Mouse (Mus musculus) MEL (cell line): ENCODE data around the gene Cyp2u1. TPM values are rescaled to one million over a fixed set of nuclear protein-coding genes. Genes with fewer than 3 reads are reported as not detected.

Experiments
- DNase-seq: peaks from one replicate; pipeline ENCODE4 v3.0.0; 2011; ENCODE audit warnings: low read depth, low spot score
- H3K27ac ChIP-seq: 2 replicates; pipeline ENCODE4 v1.5.1; 2012; ENCODE audit warnings: low read depth, mild to moderate bottlenecking, control low read depth, low read length, moderate library complexity; ENCODE audit not compliant: control insufficient read depth
- H3K27me3 ChIP-seq, 2 experiments: fragments of 150-350 bp in 1 of 2; sonication (generic) in 1 of 2; 2 replicates each; pipeline ENCODE4 v1.6.1; 2012; ENCODE audit warnings: low read length in 2 of 2, mild to moderate bottlenecking in 2 of 2, improper control_type of control experiment in 1 of 2, moderate library complexity in 1 of 2; ENCODE audit not compliant: insufficient read depth in 2 of 2, control insufficient read depth in 1 of 2
- H3K36me3 ChIP-seq, 2 experiments: 2 replicates each; pipeline ENCODE4 v1.6.1; 2012 to 2014; ENCODE audit warnings: low read length in 2 of 2, improper control_type of control experiment in 1 of 2, inconsistent platforms in 1 of 2, mild to moderate bottlenecking in 1 of 2; ENCODE audit not compliant: insufficient read depth in 2 of 2, control insufficient read depth in 1 of 2
- H3K4me1 ChIP-seq, 2 experiments: fragments of 150-350 bp in 1 of 2; sonication (generic) in 1 of 2; 2 replicates each; pipeline ENCODE4 v1.6.1; 2012; ENCODE audit warnings: low read length in 2 of 2, improper control_type of control experiment in 1 of 2, mild to moderate bottlenecking in 1 of 2; ENCODE audit not compliant: insufficient read depth in 2 of 2, control insufficient read depth in 1 of 2
- H3K4me3 ChIP-seq, 2 experiments: fragments of 150-350 bp in 1 of 2; sonication (generic) in 1 of 2; 2 replicates each; pipeline ENCODE4 v1.5.1; 2012; ENCODE audit warnings: low read depth in 2 of 2, low read length in 2 of 2, mild to moderate bottlenecking in 2 of 2, moderate library complexity in 2 of 2, control low read depth in 1 of 2, improper control_type of control experiment in 1 of 2; ENCODE audit not compliant: control insufficient read depth in 1 of 2, insufficient read depth in 1 of 2
- H3K79me2 ChIP-seq: 2 replicates; pipeline ENCODE4 v1.6.1; 2012; ENCODE audit warnings: mild to moderate bottlenecking, low read length, moderate library complexity; ENCODE audit not compliant: control insufficient read depth, poor library complexity, insufficient read depth
- H3K9ac ChIP-seq: 2 replicates; pipeline ENCODE4 v1.6.1; 2012; ENCODE audit warnings: low read depth, mild to moderate bottlenecking, control low read depth, low read length, moderate library complexity; ENCODE audit not compliant: control insufficient read depth, poor library complexity, severe bottlenecking
- H3K9me3 ChIP-seq: fragments of 150-350 bp; sonication (generic); replicated peaks from 2 replicates; pipeline ENCODE4 v1.6.1; 2012; ENCODE audit warnings: mild to moderate bottlenecking, low read length, improper control_type of control experiment, moderate library complexity; ENCODE audit not compliant: insufficient read depth
- CHD1 ChIP-seq: IDR thresholded peaks from 2 replicates; pipeline ENCODE4 v1.6.1; 2012; ENCODE audit warnings: low read depth, mild to moderate bottlenecking, inconsistent platforms, low read length, improper control_type of control experiment
- CHD2 ChIP-seq: IDR thresholded peaks from 2 replicates; pipeline ENCODE4 v1.6.1; 2011; ENCODE audit warnings: low read length, improper control_type of control experiment
- CTCF ChIP-seq, 3 experiments: IDR thresholded peaks in 2 of 3; conservative IDR thresholded peaks in 1 of 3; 2 replicates each; pipeline ENCODE4 v1.5.1; 2011 to 2012; ENCODE audit warnings: low read length in 3 of 3, low read depth in 2 of 3, mild to moderate bottlenecking in 2 of 3, improper control_type of control experiment in 1 of 3, inconsistent platforms in 1 of 3, mixed read lengths in 1 of 3, moderate library complexity in 1 of 3; ENCODE audit not compliant: control insufficient read depth in 1 of 3, insufficient read depth in 1 of 3, poor library complexity in 1 of 3, severe bottlenecking in 1 of 3
- E2F4 ChIP-seq: IDR thresholded peaks from 2 replicates; pipeline ENCODE4 v1.6.1; 2011; ENCODE audit warnings: low read depth, low read length, improper control_type of control experiment, borderline replicate concordance
- ELF1 ChIP-seq: IDR thresholded peaks from 2 replicates; pipeline ENCODE4 v1.6.1; 2014; ENCODE audit warnings: low read depth, mild to moderate bottlenecking, inconsistent platforms, low read length, improper control_type of control experiment, moderate library complexity
- ETS1 ChIP-seq: IDR thresholded peaks from 2 replicates; pipeline ENCODE4 v1.6.1; 2012; ENCODE audit warnings: low read depth, mild to moderate bottlenecking, inconsistent platforms, low read length, improper control_type of control experiment, moderate library complexity
- GABPA ChIP-seq: IDR thresholded peaks from 2 replicates; pipeline ENCODE4 v1.6.1; 2012; ENCODE audit warnings: low read depth, mild to moderate bottlenecking, inconsistent platforms, low read length, improper control_type of control experiment, moderate library complexity
- GATA1 ChIP-seq: IDR thresholded peaks from 2 replicates; pipeline ENCODE4 v1.6.1; 2011; ENCODE audit warnings: low read depth, low read length, improper control_type of control experiment
- HCFC1 ChIP-seq: IDR thresholded peaks from 2 replicates; pipeline ENCODE4 v1.6.1; 2012; ENCODE audit warnings: low read depth, mild to moderate bottlenecking, inconsistent platforms, low read length, improper control_type of control experiment, moderate library complexity
- MEF2A ChIP-seq: IDR thresholded peaks from 2 replicates; pipeline ENCODE4 v1.6.1; 2014; ENCODE audit warnings: low read depth, mild to moderate bottlenecking, inconsistent platforms, low read length, improper control_type of control experiment; ENCODE audit not compliant: poor library complexity, insufficient replicate concordance, severe bottlenecking; ENCODE audit errors: extremely low read depth
- MYB ChIP-seq: IDR thresholded peaks from 2 replicates; pipeline ENCODE4 v1.6.1; 2011; ENCODE audit warnings: mild to moderate bottlenecking, low read depth, low read length, improper control_type of control experiment
- MYC ChIP-seq: IDR thresholded peaks from 2 replicates; pipeline ENCODE4 v1.6.1; 2011; ENCODE audit warnings: low read depth, mild to moderate bottlenecking, low read length, improper control_type of control experiment, moderate library complexity
- POLR2A ChIP-seq, 2 experiments: IDR thresholded peaks; 2 replicates each; pipeline ENCODE4 v1.6.1; 2011 to 2012; ENCODE audit warnings: low read length in 2 of 2, mild to moderate bottlenecking in 2 of 2, control low read depth in 1 of 2, improper control_type of control experiment in 1 of 2, low read depth in 1 of 2, moderate library complexity in 1 of 2; ENCODE audit not compliant: control insufficient read depth in 1 of 2, insufficient read depth in 1 of 2, poor library complexity in 1 of 2
- POLR2AphosphoS5 ChIP-seq: IDR thresholded peaks from 2 replicates; pipeline ENCODE4 v1.6.1; 2012; ENCODE audit warnings: low read depth, borderline replicate concordance, mild to moderate bottlenecking, inconsistent platforms, low read length, moderate library complexity, mixed read lengths
- SIN3A ChIP-seq: IDR thresholded peaks from 2 replicates; pipeline ENCODE4 v1.6.1; 2012; ENCODE audit warnings: low read length, improper control_type of control experiment, inconsistent platforms
- ZKSCAN1 ChIP-seq: IDR thresholded peaks from 2 replicates; pipeline ENCODE4 v1.6.1; 2012; ENCODE audit warnings: low read depth, mild to moderate bottlenecking, inconsistent platforms, low read length, improper control_type of control experiment, moderate library complexity
- ZNF384 ChIP-seq: IDR thresholded peaks from 2 replicates; pipeline ENCODE4 v1.6.1; 2012; ENCODE audit warnings: low read depth, mild to moderate bottlenecking, inconsistent platforms, low read length, improper control_type of control experiment
- polyA plus RNA-seq, 2 experiments: library from polyadenylated mRNA; stranded (reverse) in 1 of 2; unstranded in 1 of 2; fragments of >175 nt in 1 of 2; fragments of >200 nt in 1 of 2; gene quantifications; 2 replicates each; pipeline versions ENCODE4 v1.2.1 to v1.2.4; 2012; ENCODE audit warnings: low replicate concordance in 2 of 2, low read depth in 1 of 2; ENCODE audit not compliant: insufficient read length in 2 of 2, insufficient read depth in 1 of 2, missing spikeins in 1 of 2
- total RNA-seq: library from RNA; depleted of rRNA; stranded (reverse); fragments of 300-350 nt; gene quantifications from 2 replicates; pipeline ENCODE4 v1.2.3, GENCODE M21; 2012

Gene Cyp2u1
- total and polyA plus RNA-seq, 3 experiments: 3.6 to 4.5 TPM; not detected in 1

- Histone ChIP-seq H3K4me1 (no peaks in the 10 kb centered on the region; a peak in 1 of 4 replicates), H3K36me3 (no peaks in the 10 kb centered on the region; a peak in 2 of 4 replicates), H3K9ac (no peak overlapping the region), H3K27ac (no peak overlapping the region), H3K9me3 (no peaks in the 10 kb centered on the region), H3K79me2 (no peaks in the 10 kb centered on the region), H3K27me3 (no peaks in the 10 kb centered on the region), H3K4me3 (no peak overlapping the region)
- no peak for DNase-seq
- TF ChIP-seq CTCF (IDR thresholded peaks at IDR 0.05 in 2 of 3, conservative IDR thresholded peaks at IDR 0.05 in 1 of 3; ENCODE audit: control insufficient read depth in 1 of 3, insufficient read depth in 1 of 3, low read depth in 2 of 3, low read length in 3 of 3, poor library complexity in 1 of 3, severe bottlenecking in 1 of 3): no peak
These were observed 39.1 kb downstream of the Cyp2u1 start for GRCm38 (mm10) chr3:131263766-131264486.

GRCm38 (mm10) chr3:131260418-131260817 is 42.6 kb downstream of the Cyp2u1 start:
- Histone ChIP-seq H3K27ac (no peak overlapping the region), H3K27me3 (no peaks in the 10 kb centered on the region), H3K36me3 (no peaks in the 10 kb centered on the region; a peak in 1 of 4 replicates), H3K4me3 (no peak overlapping the region), H3K9ac (no peak overlapping the region), H3K79me2 (no peaks in the 10 kb centered on the region), H3K4me1 (no peaks in the 10 kb centered on the region), H3K9me3 (no peaks in the 10 kb centered on the region)
- TF ChIP-seq GABPA: no peak
- TF ChIP-seq MEF2A: no peak
- TF ChIP-seq POLR2AphosphoS5: no peak
- TF ChIP-seq POLR2A (IDR thresholded peaks at IDR 0.05; ENCODE audit: control insufficient read depth in 1 of 2, insufficient read depth in 1 of 2, low read depth in 1 of 2, low read length in 2 of 2, poor library complexity in 1 of 2): no peak
- TF ChIP-seq CTCF (IDR thresholded peaks at IDR 0.05 in 2 of 3, conservative IDR thresholded peaks at IDR 0.05 in 1 of 3; ENCODE audit: control insufficient read depth in 1 of 3, insufficient read depth in 1 of 3, low read depth in 2 of 3, low read length in 3 of 3, poor library complexity in 1 of 3, severe bottlenecking in 1 of 3): no peak
- TF ChIP-seq SIN3A: no peak
- no peak for DNase-seq

DNA sequence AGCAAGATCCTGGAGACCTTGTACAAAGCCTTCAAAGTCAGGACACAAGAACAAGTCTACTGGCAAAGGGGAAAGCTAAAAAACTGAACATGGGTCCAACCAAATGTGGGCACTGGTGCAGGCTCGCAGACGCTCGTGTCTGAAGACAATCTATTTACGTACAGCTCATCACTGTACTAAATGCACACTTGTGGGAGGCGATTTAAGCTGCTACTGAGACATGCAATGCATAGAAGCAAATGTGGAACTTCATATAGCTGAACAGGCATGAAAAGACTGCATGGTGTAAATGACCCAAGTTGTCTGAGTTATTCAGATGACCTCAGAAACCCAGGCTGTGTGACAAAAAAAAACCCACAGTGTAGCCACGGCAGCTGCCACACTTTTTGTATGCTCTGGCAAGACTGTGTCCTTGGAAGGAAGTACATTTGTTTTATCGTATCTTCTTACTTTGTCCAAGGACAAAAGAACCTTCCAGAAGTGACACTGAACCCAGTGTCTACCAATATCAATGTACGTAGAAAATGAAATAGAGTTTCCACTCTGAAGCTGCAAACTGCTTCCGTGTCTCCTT is 43.5 kb downstream of the Cyp2u1 start:
- Histone ChIP-seq H3K9me3 (no peaks in the 10 kb centered on the region), H3K27me3 (no peaks in the 10 kb centered on the region), H3K27ac (no peak overlapping the region), H3K79me2 (no peaks in the 10 kb centered on the region), H3K9ac (no peak overlapping the region), H3K36me3 (no peaks in the 10 kb centered on the region; a peak in 1 of 4 replicates), H3K4me1 (no peaks in the 10 kb centered on the region), H3K4me3 (no peak overlapping the region)
- TF ChIP-seq CHD2: no peak
- TF ChIP-seq SIN3A: no peak
- TF ChIP-seq ELF1: no peak
- no peak for TF ChIP-seq CHD1
- TF ChIP-seq ZNF384: no peak
- TF ChIP-seq MYC: no peak
- TF ChIP-seq POLR2A (IDR thresholded peaks at IDR 0.05; ENCODE audit: control insufficient read depth in 1 of 2, insufficient read depth in 1 of 2, low read depth in 1 of 2, low read length in 2 of 2, poor library complexity in 1 of 2): no peak
- TF ChIP-seq E2F4: no peak
- TF ChIP-seq ETS1: no peak
- no peak for TF ChIP-seq HCFC1
- no peak for TF ChIP-seq GATA1
- no peak for TF ChIP-seq CTCF (IDR thresholded peaks at IDR 0.05 in 2 of 3, conservative IDR thresholded peaks at IDR 0.05 in 1 of 3; ENCODE audit: control insufficient read depth in 1 of 3, insufficient read depth in 1 of 3, low read depth in 2 of 3, low read length in 3 of 3, poor library complexity in 1 of 3, severe bottlenecking in 1 of 3)
- TF ChIP-seq ZKSCAN1: no peak
- no peak for TF ChIP-seq MYB
- DNase-seq: no peak
